Mouse (Mus musculus): ENCODE measurements around the gene Syne2.

The Syne2 gene

GRCm38 (mm10) chr12:75829616-75830015 lies 11.7 kb downstream of the Syne2 start:
- CTCF ChIA-PET: no interaction called here

GRCm38 (mm10) chr12:75833149-75833959 lies 15.4 kb downstream of the Syne2 start:
- CTCF ChIA-PET: no interaction called here

GRCm38 (mm10) chr12:75833960-75834729 lies 16.2 kb downstream of the Syne2 start:
- CTCF ChIA-PET: no interaction called here

- CTCF ChIA-PET: interaction anchor here (0.6 kb wide), 1 partner anchor 522 kb away, joined by 4 read pairs; no protein-coding TSS in a partner anchor
Observed at GRCm38 (mm10) chr12:75836524-75836962, 18.6 kb downstream of the Syne2 start.

GRCm38 (mm10) chr12:75837462-75837861 lies 19.5 kb downstream of the Syne2 start:
- CTCF ChIA-PET: interaction anchor here (0.6 kb wide), 1 partner anchor 521 kb away, joined by 4 read pairs; no protein-coding TSS in a partner anchor

- CTCF ChIA-PET: no interaction called here
Observed at GRCm38 (mm10) chr12:75839083-75839736, 21.3 kb downstream of the Syne2 start.

GRCm38 (mm10) chr12:75841183-75841582 lies 23.2 kb downstream of the Syne2 start:
- CTCF ChIA-PET: no interaction called here

GRCm38 (mm10) chr12:75844311-75844710 lies 26.4 kb downstream of the Syne2 start:
- CTCF ChIA-PET: no interaction called here

- CTCF ChIA-PET: interaction anchor here (0.6 kb wide), 1 partner anchor 46 kb away, joined by 4 read pairs; no protein-coding TSS in a partner anchor
Observed at GRCm38 (mm10) chr12:75845070-75845469, 27.1 kb downstream of the Syne2 start.

- CTCF ChIA-PET: no interaction called here
Observed at GRCm38 (mm10) chr12:75846513-75846912, 28.6 kb downstream of the Syne2 start.

GRCm38 (mm10) chr12:75850205-75850604 lies 32.3 kb downstream of the Syne2 start:
- CTCF ChIA-PET: no interaction called here

GRCm38 (mm10) chr12:75851481-75851880 lies 33.5 kb downstream of the Syne2 start:
- CTCF ChIA-PET: interaction anchor here (0.7 kb wide), 1 partner anchor 28 kb away, joined by 3 read pairs; no protein-coding TSS in a partner anchor

- CTCF ChIA-PET: interaction anchor here (0.6 kb wide), 1 partner anchor 27 kb away, joined by 3 read pairs; no protein-coding TSS in a partner anchor
Observed at GRCm38 (mm10) chr12:75852384-75852783, 34.5 kb downstream of the Syne2 start.

- CTCF ChIA-PET: no interaction called here
Observed at GRCm38 (mm10) chr12:75853559-75853958, 35.6 kb downstream of the Syne2 start.

GRCm38 (mm10) chr12:75855051-75855453 lies 37.1 kb downstream of the Syne2 start:
- CTCF ChIA-PET: no interaction called here

- CTCF ChIA-PET: no interaction called here
Observed at GRCm38 (mm10) chr12:75855621-75856020, 37.7 kb downstream of the Syne2 start.

- CTCF ChIA-PET: no interaction called here
Observed at GRCm38 (mm10) chr12:75856096-75856868, 38.3 kb downstream of the Syne2 start.

GRCm38 (mm10) chr12:75859936-75860335 lies 42.0 kb downstream of the Syne2 start:
- CTCF ChIA-PET: no interaction called here

GRCm38 (mm10) chr12:75860843-75861242 lies 42.9 kb downstream of the Syne2 start:
- CTCF ChIA-PET: no interaction called here

GRCm38 (mm10) chr12:75865166-75865565 lies 47.2 kb downstream of the Syne2 start:
- CTCF ChIA-PET: no interaction called here

Measured in spleen, embryonic (tissue).